Mouse (Mus musculus): ENCODE results near the gene Gsdma. TPM values are rescaled to one million over a fixed set of nuclear protein-coding genes. Genes with fewer than 3 reads are reported as not detected.
"Not testable (repeated sequence)": the region's sequence is repeated elsewhere in the genome, so short reads cannot be mapped to it uniquely, and the experiment has no call there.

The Gsdma gene
- polyA plus RNA-seq, 1 experiment = not detected

DNA sequence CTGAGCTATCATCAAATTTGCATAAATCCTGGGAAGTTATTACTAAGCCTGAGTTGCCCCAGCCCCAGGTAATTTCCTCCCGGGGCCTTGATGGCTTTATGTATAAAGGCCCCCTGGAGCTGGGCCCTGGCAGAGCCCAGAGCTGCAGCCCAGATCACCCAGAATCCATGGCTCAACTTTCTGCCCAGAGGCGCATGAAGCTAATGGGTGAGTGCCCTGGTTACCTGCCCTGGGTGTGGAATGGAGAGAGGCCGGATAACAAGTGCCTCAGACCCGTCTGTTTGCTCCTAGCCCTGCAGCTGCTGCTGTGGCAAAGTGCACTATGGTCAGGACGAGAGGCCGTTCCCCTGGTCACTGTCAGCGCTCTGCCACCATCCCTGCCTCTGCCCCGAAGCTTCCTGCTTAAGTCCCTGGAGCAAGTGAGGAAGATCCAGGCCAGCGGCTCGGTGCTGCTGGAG is 37.1 kb downstream of the Gsdma start, which contains the start of gene Csf3:
Csf3 (plus strand) TSS at position 51 of the 458 bp plus-strand sequence.
- no peak within 1 kb of the TSS for H3K27ac ChIP-seq (ENCODE audit: insufficient read depth, low read depth, low read length)
- no peak for TF ChIP-seq CTCF (IDR thresholded peaks at IDR 0.05; ENCODE audit: insufficient read depth, low read depth, low read length)
- TF ChIP-seq POLR2A (IDR thresholded peaks at IDR 0.05; ENCODE audit: insufficient read depth, low read depth, low read length) = no peak
- 67% methylated on average over 10 of the region's 10 CpGs for WGBS
- H3K4me3 ChIP-seq (ENCODE audit: insufficient read depth, low read depth, low read length) = no peak within 1 kb of the TSS
- H3K4me1 ChIP-seq (ENCODE audit: control insufficient read depth, insufficient read depth, low read length) = no peaks in the 10 kb centered on the region

DNA sequence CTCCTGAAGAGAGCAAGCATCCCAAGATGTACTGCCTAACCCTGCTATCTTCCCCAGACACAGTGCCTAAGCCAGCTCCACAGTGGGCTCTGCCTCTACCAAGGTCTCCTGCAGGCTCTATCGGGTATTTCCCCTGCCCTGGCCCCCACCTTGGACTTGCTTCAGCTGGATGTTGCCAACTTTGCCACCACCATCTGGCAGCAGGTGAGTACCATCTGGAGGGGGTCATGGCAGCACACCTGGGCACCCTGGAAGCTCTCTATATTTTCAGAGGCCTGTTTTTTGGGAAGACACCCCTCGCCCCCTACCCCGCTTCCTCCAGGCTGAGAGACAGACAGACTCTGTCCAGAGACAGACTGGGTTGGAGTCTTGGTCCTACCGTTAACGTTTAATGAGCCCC is 38.2 kb downstream of the Gsdma start:
- Histone ChIP-seq H3K27ac (ENCODE audit: insufficient read depth, low read depth, low read length) (no peak overlapping the region), H3K4me1 (ENCODE audit: control insufficient read depth, insufficient read depth, low read length) (no peaks in the 10 kb centered on the region), H3K4me3 (ENCODE audit: insufficient read depth, low read depth, low read length) (no peak overlapping the region)
- 71% methylated on average over 5 of the region's 5 CpGs for WGBS
- no peak for TF ChIP-seq CTCF (IDR thresholded peaks at IDR 0.05; ENCODE audit: insufficient read depth, low read depth, low read length)
- TF ChIP-seq POLR2A (IDR thresholded peaks at IDR 0.05; ENCODE audit: insufficient read depth, low read depth, low read length) = no peak

DNA sequence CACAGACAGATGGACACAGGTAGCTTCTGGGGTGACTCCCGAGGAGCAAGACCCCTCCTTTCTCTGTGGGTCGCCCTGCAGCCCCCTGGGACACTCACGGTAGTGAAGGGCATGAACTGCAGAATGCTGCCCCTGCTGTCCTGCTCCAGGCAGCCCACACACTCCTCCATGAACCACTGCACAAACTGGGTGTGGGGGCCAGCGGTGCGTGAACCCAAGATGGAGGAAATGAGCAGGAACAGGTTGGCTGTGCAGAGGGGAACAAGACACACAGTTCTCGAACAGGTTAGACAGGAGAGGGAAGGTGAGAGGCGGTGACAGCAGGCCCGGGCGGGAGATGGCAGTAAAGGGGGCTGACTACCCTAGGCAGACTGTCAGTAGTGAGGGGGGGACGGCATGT is 40.9 kb downstream of the Gsdma start:
- no peak overlapping the region for H3K4me3 ChIP-seq (ENCODE audit: insufficient read depth, low read depth, low read length)
- H3K27ac ChIP-seq (ENCODE audit: insufficient read depth, low read depth, low read length) = no peak overlapping the region
- TF ChIP-seq CTCF (IDR thresholded peaks at IDR 0.05; ENCODE audit: insufficient read depth, low read depth, low read length) (no peak), POLR2A (IDR thresholded peaks at IDR 0.05; ENCODE audit: insufficient read depth, low read depth, low read length) (no peak)
- H3K4me1 ChIP-seq (ENCODE audit: control insufficient read depth, insufficient read depth, low read length) = peaks cover 12% of the 10 kb centered on the region
- 90% methylated on average over 10 of the region's 10 CpGs for WGBS

DNA sequence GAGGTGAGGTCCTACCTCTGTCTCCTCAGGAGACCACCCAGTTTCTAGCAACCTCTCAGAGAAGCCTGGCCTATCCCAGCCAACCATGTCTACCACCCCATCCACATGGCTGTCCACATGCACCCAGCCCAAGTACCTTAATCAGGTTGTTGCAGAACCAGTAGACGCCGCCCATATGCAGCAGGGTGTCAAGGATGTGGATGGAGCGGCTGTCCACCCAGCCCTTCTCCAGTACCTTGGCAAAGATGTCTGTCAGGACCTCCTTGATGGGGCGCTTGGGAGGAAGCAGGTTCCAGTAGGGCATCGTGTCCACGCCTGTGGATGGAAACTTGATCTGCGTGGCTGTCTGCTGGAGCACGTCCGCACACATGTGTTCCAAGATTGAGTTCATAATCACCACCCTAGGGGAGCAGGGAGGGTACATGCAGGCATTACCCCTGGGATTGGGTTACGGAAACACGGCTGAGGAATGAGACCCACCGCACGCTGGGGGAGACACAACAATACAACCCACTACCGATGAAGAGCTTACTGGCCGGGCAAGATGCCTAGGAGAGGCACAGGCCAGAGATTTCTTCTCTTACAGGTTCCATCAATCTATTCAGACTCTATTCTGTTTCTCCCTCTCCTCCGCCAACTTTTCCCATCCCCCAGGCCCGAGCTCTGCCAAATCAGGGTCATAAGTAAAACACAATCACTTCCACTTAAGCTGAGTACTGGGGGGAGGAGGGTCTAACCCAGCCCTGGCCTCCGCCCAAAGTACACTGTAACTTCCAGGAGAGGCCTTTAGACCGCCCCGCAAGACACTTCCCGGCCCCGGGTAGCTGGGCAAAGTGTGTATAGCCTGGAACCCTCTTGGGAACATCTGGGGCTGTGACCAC is 43.5 kb downstream of the Gsdma start:
- 67% methylated on average over 22 of the region's 22 CpGs for WGBS
- Histone ChIP-seq H3K4me1 (ENCODE audit: control insufficient read depth, insufficient read depth, low read length) (peaks cover 15% of the 10 kb centered on the region), H3K4me3 (ENCODE audit: insufficient read depth, low read depth, low read length) (no peak overlapping the region), H3K27ac (ENCODE audit: insufficient read depth, low read depth, low read length) (no peak overlapping the region)
- TF ChIP-seq POLR2A (IDR thresholded peaks at IDR 0.05; ENCODE audit: insufficient read depth, low read depth, low read length) = no peak
- TF ChIP-seq CTCF (IDR thresholded peaks at IDR 0.05; ENCODE audit: insufficient read depth, low read depth, low read length) = no peak

DNA sequence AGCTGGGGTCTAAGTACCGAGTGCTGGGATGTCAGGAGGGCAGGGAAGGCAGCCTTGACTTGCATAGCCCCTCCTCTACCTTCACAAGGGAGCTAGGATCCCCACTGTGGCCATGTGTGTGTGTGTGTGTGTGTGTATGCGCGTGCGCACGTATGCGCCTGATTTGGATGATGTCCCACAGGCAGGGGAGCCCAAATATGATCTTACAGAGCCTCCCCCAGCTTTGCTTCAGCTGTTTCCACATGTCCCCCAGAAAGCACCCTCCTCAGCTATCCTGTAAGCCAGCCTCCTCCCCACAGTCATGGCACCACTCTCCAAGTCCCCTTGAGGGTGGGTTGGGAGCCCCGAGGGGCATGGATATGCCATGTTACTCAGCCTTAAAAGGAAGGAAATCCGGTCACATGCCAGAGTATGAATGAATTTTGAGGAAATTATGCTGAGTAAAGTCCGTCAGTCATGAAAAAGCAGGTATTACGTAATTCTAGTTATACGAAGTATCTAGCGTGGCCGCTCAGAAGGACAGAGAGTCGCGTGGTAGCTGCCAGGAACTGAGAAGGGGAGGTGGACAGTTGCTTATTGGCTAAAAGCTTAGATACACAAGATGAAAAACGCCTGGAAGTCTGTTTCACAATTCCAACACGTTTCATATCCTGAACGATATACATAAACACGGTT is 44.3 kb downstream of the Gsdma start:
- H3K4me3 ChIP-seq (ENCODE audit: insufficient read depth, low read depth, low read length) = no peak overlapping the region

DNA sequence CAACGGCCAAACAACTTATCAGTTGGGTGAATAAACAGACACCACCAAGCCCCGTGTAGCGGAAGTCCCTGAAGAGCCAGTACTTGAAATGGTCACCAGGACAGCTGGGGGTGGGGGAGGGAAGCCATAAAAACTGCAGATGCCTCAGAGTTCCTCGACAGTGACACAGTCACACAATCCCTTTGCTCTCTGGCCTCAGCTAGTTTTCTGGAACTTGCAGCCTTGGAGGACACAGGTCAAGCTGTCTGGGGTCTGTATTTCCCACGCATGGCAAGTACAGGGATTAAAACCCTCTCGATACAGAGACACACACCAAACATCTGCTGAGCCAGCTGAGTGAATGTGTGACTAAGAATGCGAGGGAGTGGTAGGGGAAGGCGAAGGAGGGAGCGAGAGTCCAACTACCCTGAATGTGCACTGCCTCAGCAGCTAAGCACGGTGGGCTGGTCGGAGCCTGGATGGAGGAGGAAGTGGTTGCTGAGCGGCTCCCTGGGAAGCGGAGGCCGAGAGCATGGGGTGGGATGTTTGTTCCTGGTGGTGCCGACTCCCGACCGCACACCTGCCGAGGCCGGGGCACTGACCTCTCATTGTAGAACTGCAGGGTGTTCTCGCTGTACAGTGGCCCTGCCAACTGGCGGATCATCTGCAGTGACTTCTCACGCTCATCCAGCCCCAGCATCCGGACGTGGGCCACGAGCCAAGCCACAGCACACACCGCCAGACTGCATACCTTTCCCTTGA is 45.0 kb downstream of the Gsdma start:
- WGBS = 69% methylated on average over 26 of the region's 26 CpGs
- TF ChIP-seq POLR2A (IDR thresholded peaks at IDR 0.05; ENCODE audit: insufficient read depth, low read depth, low read length) = no peak
- no peak for TF ChIP-seq CTCF (IDR thresholded peaks at IDR 0.05; ENCODE audit: insufficient read depth, low read depth, low read length)
- Histone ChIP-seq H3K4me3 (ENCODE audit: insufficient read depth, low read depth, low read length) (no peak overlapping the region), H3K4me1 (ENCODE audit: control insufficient read depth, insufficient read depth, low read length) (peaks cover 15% of the 10 kb centered on the region), H3K27ac (ENCODE audit: insufficient read depth, low read depth, low read length) (peak overlapping the region; percentile 17; the same call in 1 of the 2 replicates)

More for the DNA sequence above, 44.3 kb downstream of the Gsdma start:
- Histone ChIP-seq H3K27ac (ENCODE audit: insufficient read depth, low read depth, low read length) (no peak overlapping the region), H3K4me1 (ENCODE audit: control insufficient read depth, insufficient read depth, low read length) (peaks cover 15% of the 10 kb centered on the region)
- WGBS = 78% methylated on average over 19 of the region's 19 CpGs
- no peak for TF ChIP-seq POLR2A (IDR thresholded peaks at IDR 0.05; ENCODE audit: insufficient read depth, low read depth, low read length)
- no peak for TF ChIP-seq CTCF (IDR thresholded peaks at IDR 0.05; ENCODE audit: insufficient read depth, low read depth, low read length)

DNA sequence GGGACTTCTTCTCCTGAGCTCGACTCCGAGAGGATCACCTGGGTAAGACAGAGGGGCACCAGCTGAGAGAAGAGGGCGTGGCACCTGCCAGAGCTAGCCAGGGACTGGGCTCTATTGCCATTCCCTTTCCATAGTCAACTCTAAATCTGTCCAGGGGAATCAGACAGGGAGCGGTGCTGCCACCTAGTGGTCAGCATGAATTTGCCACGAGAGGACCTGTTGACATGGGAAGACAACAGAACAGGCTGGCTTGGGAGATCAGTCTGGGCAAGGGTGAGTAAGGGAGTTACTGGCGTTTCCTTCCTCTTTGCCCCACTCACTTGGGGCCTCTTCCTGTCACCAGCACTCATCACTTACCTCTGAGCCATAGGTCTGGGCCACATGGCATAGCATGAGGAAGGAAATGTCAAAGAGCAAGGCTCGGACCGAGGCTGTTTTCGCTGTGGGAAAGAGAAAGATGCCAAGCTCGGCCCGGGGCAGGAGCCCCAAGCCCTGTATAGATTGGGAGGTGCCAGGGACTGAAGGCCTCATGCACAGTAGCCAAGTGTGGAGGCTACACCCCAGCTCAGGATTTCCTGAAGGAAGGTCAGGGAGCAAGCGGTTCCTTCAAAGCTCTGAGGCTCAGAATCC is 46.4 kb downstream of the Gsdma start:
- TF ChIP-seq CTCF (IDR thresholded peaks at IDR 0.05; ENCODE audit: insufficient read depth, low read depth, low read length) (peak; percentile 63), POLR2A (IDR thresholded peaks at IDR 0.05; ENCODE audit: insufficient read depth, low read depth, low read length) (no peak)
- Histone ChIP-seq H3K27ac (ENCODE audit: insufficient read depth, low read depth, low read length) (no peak overlapping the region), H3K4me3 (ENCODE audit: insufficient read depth, low read depth, low read length) (no peak overlapping the region), H3K4me1 (ENCODE audit: control insufficient read depth, insufficient read depth, low read length) (peaks cover 15% of the 10 kb centered on the region)
- 48% methylated on average over 12 of the region's 12 CpGs for WGBS

DNA sequence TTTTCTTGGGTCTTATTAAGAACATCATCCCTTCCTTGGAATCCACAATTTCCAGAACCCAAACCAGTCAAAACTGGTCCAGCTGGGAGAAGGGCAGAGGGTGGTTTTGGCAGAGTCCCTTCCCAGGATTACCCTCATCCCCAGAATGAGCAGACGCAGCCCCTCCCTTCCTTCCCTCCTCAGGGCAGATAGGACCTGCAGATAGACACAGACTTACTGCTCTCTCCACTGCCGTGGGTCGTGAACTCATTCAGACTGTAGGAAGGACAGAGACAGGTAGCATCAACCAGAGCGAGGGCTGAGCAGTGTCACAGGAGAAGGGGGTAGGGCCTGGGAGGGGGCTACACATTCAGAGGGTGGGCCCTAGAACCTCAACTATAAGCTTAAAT is 46.9 kb downstream of the Gsdma start:
- Histone ChIP-seq H3K4me3 (ENCODE audit: insufficient read depth, low read depth, low read length) (no peak overlapping the region), H3K4me1 (ENCODE audit: control insufficient read depth, insufficient read depth, low read length) (peaks cover 15% of the 10 kb centered on the region), H3K27ac (ENCODE audit: insufficient read depth, low read depth, low read length) (no peak overlapping the region)
- 88% methylated on average over 4 of the region's 4 CpGs for WGBS
- TF ChIP-seq CTCF (IDR thresholded peaks at IDR 0.05; ENCODE audit: insufficient read depth, low read depth, low read length) (no peak), POLR2A (IDR thresholded peaks at IDR 0.05; ENCODE audit: insufficient read depth, low read depth, low read length) (no peak)

DNA sequence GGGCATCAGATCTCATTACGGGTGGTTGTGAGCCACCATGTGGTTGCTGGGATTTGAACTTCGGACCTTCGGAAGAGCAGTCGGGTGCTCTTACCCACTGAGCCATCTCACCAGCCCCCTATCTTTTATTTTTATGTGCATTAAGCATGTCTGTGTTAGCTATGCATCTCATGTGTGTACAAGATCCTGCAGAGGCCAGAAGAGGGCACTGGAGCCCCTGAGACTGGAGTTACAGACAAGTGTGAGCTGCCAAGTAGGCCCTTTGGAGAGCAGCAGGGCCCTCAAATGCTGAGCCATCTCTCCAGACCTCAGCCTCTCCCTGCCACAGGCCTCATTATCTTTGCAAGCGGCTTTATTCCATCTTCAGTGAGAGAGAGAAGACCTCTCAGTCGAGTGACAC is 47.9 kb downstream of the Gsdma start:
- H3K4me3 ChIP-seq (ENCODE audit: insufficient read depth, low read depth, low read length); H3K27ac ChIP-seq (ENCODE audit: insufficient read depth, low read depth, low read length): not testable (repeated sequence)
- peaks cover 15% of the 10 kb centered on the region for H3K4me1 ChIP-seq (ENCODE audit: control insufficient read depth, insufficient read depth, low read length)
- WGBS = 66% methylated on average over 6 of the region's 6 CpGs

Measured in olfactory bulb, adult 2 months (tissue).